Mouse (Mus musculus) testis, adult 2 months (tissue): ENCODE data around the gene Fosb.

Source experiments
- CTCF ChIP-seq: fragments of 200-500 bp; IDR thresholded peaks from 2 replicates; pipeline ENCODE4 v1.5.1; 2012; ENCODE audit warnings: low read depth, mild to moderate bottlenecking, inconsistent platforms, low read length, moderate library complexity; ENCODE audit not compliant: control insufficient read depth, insufficient read depth, insufficient replicate concordance
- POLR2A ChIP-seq: fragments of 200-500 bp; IDR thresholded peaks from 2 replicates; pipeline ENCODE4 v1.6.1; 2012; ENCODE audit warnings: low read depth, mild to moderate bottlenecking, inconsistent platforms, low read length, moderate library complexity; ENCODE audit not compliant: control insufficient read depth

DNA sequence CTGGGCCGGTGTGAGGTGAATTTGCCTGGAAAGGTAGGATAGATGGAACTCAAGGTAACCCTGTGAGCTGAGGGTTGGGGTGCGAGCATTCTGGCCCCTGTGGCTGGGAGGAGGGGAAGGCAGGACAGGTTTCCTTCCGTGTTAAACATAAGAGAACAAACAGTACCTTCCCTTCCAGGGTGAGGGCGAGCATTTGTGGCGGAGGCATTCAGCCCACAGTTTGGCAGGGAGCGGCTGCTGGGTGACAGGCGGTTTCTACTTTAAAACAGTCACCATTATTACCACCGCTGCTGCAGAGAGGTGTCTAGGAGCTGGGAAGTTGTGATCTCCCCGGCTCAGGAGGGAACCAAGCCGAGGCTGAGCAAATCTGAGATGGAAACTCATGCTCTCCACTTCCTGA lies 27.3 kb upstream of the Fosb start:
- TF ChIP-seq POLR2A, result no peak
- TF ChIP-seq CTCF, result no peak
